Mouse (Mus musculus) kidney, embryonic 14.5 days (tissue): ENCODE results near the gene Dmd. TPM values are rescaled to one million over a fixed set of nuclear protein-coding genes. Genes with fewer than 3 reads are reported as not detected.

Experiments used
- ATAC-seq: fragments of 200-750 bp; cut with Nextera tagmentation; 2 replicates; pipeline ENCODE4 v1.8.0; 2017; ENCODE audit warnings: moderate number of reproducible peaks, mild to moderate bottlenecking, moderate TSS enrichment, moderate library complexity; ENCODE audit not compliant: low FRiP score, low TSS enrichment
- H3K27ac ChIP-seq: fragments of 300-500 bp; sonication (generic); 2 replicates; pipeline ENCODE4 v1.5.1; 2014; ENCODE audit warnings: low read depth, mild to moderate bottlenecking, low read length, moderate library complexity, mixed read lengths
- H3K27me3 ChIP-seq: fragments of 300-500 bp; sonication (generic); 2 replicates; pipeline ENCODE4 v1.6.1; 2014; ENCODE audit warnings: mild to moderate bottlenecking, low read length; ENCODE audit not compliant: control insufficient read depth, insufficient read depth
- H3K36me3 ChIP-seq: fragments of 300-500 bp; sonication (generic); 2 replicates; pipeline ENCODE4 v1.6.1; 2014; ENCODE audit warnings: low read length, mixed read lengths; ENCODE audit not compliant: control insufficient read depth, insufficient read depth
- H3K4me1 ChIP-seq: fragments of 300-500 bp; sonication (generic); 2 replicates; pipeline ENCODE4 v1.6.1; 2014; ENCODE audit warnings: low read length, mixed read lengths; ENCODE audit not compliant: control insufficient read depth, insufficient read depth
- H3K4me2 ChIP-seq: fragments of 300-500 bp; sonication (generic); replicated peaks from 2 replicates; pipeline ENCODE4 v1.6.1; 2014; ENCODE audit warnings: low read depth, mild to moderate bottlenecking, low read length
- H3K4me3 ChIP-seq: fragments of 300-500 bp; sonication (generic); 2 replicates; pipeline ENCODE4 v1.5.1; 2014; ENCODE audit warnings: mild to moderate bottlenecking, low read length
- H3K9ac ChIP-seq: fragments of 300-500 bp; sonication (generic); 2 replicates; pipeline ENCODE4 v1.6.1; 2014; ENCODE audit warnings: low read depth, mild to moderate bottlenecking, low read length, moderate library complexity
- H3K9me3 ChIP-seq: fragments of 300-500 bp; sonication (generic); 2 replicates; pipeline ENCODE4 v1.6.1; 2016; ENCODE audit warnings: low read length; ENCODE audit not compliant: control insufficient read depth
- WGBS: fragments of 180-500 bp; shearing (Covaris S2); extraction: QIAGEN DNeasy Blood & Tissue Kit; methylation state at CpG from one replicate; pipeline ENCODE4 v1.1.7; 2014; 5-methylcytosine and 5-hydroxymethylcytosine counted together
- polyA plus RNA-seq: library from polyadenylated mRNA; unstranded; fragments of >200 nt; fragmentation: Nextera tagmentation; extraction: Ambion mirVana; gene quantifications from 2 replicates; pipeline ENCODE4 v1.2.1, GENCODE M21; 2014

Dmd gene
- polyA plus RNA-seq, 1 experiment from 2014 or later = 29.9 TPM

- Histone ChIP-seq H3K36me3 (no peaks in the 10 kb centered on the region), H3K4me3 (no peak overlapping the region), H3K9me3 (no peaks in the 10 kb centered on the region), H3K27ac (no peak overlapping the region), H3K4me1 (no peaks in the 10 kb centered on the region), H3K4me2 (no peak overlapping the region), H3K27me3 (no peaks in the 10 kb centered on the region), H3K9ac (no peak overlapping the region)
- no peak for ATAC-seq
Observed at GRCm38 (mm10) chrX:85112418-85112817, 2163.7 kb downstream of the Dmd start.

GRCm38 (mm10) chrX:85132706-85133105 is 2184.0 kb downstream of the Dmd start:
- Histone ChIP-seq H3K27ac (no peak overlapping the region), H3K4me2 (no peak overlapping the region), H3K9ac (no peak overlapping the region), H3K27me3 (no peaks in the 10 kb centered on the region), H3K4me3 (no peak overlapping the region), H3K4me1 (no peaks in the 10 kb centered on the region), H3K9me3 (no peaks in the 10 kb centered on the region), H3K36me3 (no peaks in the 10 kb centered on the region)
- no peak for ATAC-seq
- WGBS = 78% methylated on average over 3 of the region's 3 CpGs

DNA sequence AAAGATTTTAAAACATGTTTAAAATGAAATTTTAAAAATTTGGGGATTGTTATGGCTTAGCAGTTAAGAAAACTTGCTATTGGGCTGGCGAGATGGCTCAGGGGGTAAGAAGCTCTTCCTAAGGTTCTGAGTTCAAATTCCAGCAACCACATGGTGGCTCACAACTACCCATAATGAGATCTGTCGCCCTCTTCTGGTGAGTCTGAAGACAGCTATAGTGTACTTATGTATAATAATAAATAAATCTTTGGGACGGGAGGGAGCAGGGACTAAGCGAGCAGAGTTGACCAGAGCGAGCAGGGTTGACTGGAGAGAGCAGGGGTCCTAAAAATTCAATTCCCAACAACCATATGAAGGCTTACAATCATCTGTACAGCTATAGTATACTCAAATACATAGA is 2188.6 kb downstream of the Dmd start:
- no peaks in the 10 kb centered on the region for H3K4me1 ChIP-seq
- no peak overlapping the region for H3K9ac ChIP-seq
- 81% methylated on average over 5 of the region's 5 CpGs for WGBS
- H3K27ac ChIP-seq = no peak overlapping the region
- H3K9me3 ChIP-seq = no peaks in the 10 kb centered on the region
- H3K4me2 ChIP-seq = no peak overlapping the region
- no peak overlapping the region for H3K4me3 ChIP-seq
- no peaks in the 10 kb centered on the region for H3K36me3 ChIP-seq
- no peaks in the 10 kb centered on the region for H3K27me3 ChIP-seq
- ATAC-seq = no peak

- Histone ChIP-seq H3K4me2 (no peak overlapping the region), H3K9me3 (no peaks in the 10 kb centered on the region), H3K27me3 (no peaks in the 10 kb centered on the region), H3K9ac (no peak overlapping the region), H3K4me1 (no peaks in the 10 kb centered on the region), H3K27ac (no peak overlapping the region), H3K36me3 (no peaks in the 10 kb centered on the region), H3K4me3 (no peak overlapping the region)
- ATAC-seq = no peak
- WGBS = 68% methylated on average over 2 of the region's 2 CpGs
Observed at GRCm38 (mm10) chrX:85171264-85171663, 2222.6 kb downstream of the Dmd start.

DNA sequence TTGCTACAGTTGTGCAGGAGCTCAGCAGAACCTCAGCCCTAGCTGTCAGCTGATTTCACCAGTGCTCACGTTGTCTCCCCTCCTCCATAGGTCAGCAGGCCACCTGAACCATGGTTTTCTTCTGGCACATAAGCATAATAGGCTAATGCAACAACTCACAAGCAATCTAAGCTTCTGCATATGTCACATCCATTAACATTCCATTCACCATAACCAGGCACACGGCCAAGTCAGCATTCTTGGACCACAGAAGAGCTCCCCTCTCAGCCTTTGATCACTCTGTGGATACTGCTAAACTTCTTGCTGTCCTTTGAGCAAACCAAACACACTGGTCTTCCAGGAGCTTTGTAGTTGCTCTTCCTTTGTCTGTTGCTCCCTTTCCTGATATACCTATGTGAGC is 2238.9 kb downstream of the Dmd start:
- 51% methylated on average over 2 of the region's 2 CpGs for WGBS
- H3K4me3 ChIP-seq = no peak overlapping the region
- H3K27me3 ChIP-seq = no peaks in the 10 kb centered on the region
- no peak overlapping the region for H3K9ac ChIP-seq
- H3K36me3 ChIP-seq = no peaks in the 10 kb centered on the region
- H3K4me2 ChIP-seq = no peak overlapping the region
- ATAC-seq = no peak
- no peak overlapping the region for H3K27ac ChIP-seq
- H3K4me1 ChIP-seq = no peaks in the 10 kb centered on the region
- H3K9me3 ChIP-seq = no peaks in the 10 kb centered on the region

GRCm38 (mm10) chrX:85193856-85194255 is 2245.2 kb downstream of the Dmd start:
- Histone ChIP-seq H3K4me2 (no peak overlapping the region), H3K27ac (no peak overlapping the region), H3K9ac (no peak overlapping the region), H3K4me3 (no peak overlapping the region), H3K4me1 (no peaks in the 10 kb centered on the region), H3K36me3 (no peaks in the 10 kb centered on the region), H3K27me3 (no peaks in the 10 kb centered on the region), H3K9me3 (no peaks in the 10 kb centered on the region)
- no peak for ATAC-seq

GRCm38 (mm10) chrX:85197688-85198087 is 2249.0 kb downstream of the Dmd start:
- H3K9ac ChIP-seq = no peak overlapping the region
- H3K4me2 ChIP-seq = no peak overlapping the region
- no peaks in the 10 kb centered on the region for H3K36me3 ChIP-seq
- H3K9me3 ChIP-seq = no peaks in the 10 kb centered on the region
- WGBS = 91% methylated on average over 5 of the region's 5 CpGs
- H3K27me3 ChIP-seq = no peaks in the 10 kb centered on the region
- no peak overlapping the region for H3K4me3 ChIP-seq
- ATAC-seq = no peak
- H3K27ac ChIP-seq = no peak overlapping the region
- no peaks in the 10 kb centered on the region for H3K4me1 ChIP-seq

DNA sequence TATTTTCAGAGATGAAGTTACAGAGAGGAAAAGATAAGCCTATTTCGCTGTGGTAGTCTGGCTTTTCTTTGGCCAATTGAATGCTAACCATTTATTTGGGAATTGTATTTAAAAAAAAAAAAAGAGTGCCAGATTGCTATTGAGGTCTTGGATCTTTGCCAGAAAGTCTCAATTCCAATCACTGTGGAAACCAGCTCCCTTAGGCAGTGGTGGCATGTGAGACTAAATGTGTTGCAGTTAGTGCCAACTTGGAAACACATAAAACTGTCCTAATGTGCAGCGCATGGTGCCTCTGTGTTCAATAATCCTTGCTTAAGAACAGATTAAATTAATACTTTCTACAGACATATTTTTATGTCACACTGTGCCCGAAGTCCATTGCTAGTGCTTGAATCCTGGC is 2250.7 kb downstream of the Dmd start:
- WGBS = 86% methylated on average over 3 of the region's 3 CpGs
- no peaks in the 10 kb centered on the region for H3K27me3 ChIP-seq
- H3K36me3 ChIP-seq = no peaks in the 10 kb centered on the region
- H3K27ac ChIP-seq = no peak overlapping the region
- no peaks in the 10 kb centered on the region for H3K4me1 ChIP-seq
- H3K9ac ChIP-seq = no peak overlapping the region
- no peaks in the 10 kb centered on the region for H3K9me3 ChIP-seq
- ATAC-seq = no peak
- no peak overlapping the region for H3K4me3 ChIP-seq
- no peak overlapping the region for H3K4me2 ChIP-seq

DNA sequence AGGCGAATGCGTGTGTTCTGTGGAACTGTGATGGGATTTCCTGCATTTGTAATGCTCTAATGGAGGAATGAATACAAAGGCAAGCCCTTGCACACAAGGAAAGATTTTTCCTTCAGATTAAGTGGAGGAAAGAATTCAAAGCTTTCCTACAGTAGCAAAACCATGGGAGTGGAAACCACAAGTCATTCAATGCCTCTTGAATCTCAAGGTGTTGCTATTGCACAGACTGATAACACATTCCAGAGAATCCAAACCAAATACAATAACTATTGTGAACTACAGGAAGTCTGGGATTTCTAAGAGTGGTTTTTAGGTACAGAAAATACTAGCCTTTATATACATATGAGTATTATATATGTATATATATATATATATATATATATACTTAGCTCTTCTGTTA is 2258.3 kb downstream of the Dmd start:
- ATAC-seq = no peak
- H3K9ac ChIP-seq = no peak overlapping the region
- 87% methylated on average over 2 of the region's 2 CpGs for WGBS
- no peaks in the 10 kb centered on the region for H3K27me3 ChIP-seq
- no peaks in the 10 kb centered on the region for H3K4me1 ChIP-seq
- H3K27ac ChIP-seq = no peak overlapping the region
- H3K4me2 ChIP-seq = no peak overlapping the region
- H3K4me3 ChIP-seq = no peak overlapping the region
- no peaks in the 10 kb centered on the region for H3K36me3 ChIP-seq
- no peaks in the 10 kb centered on the region for H3K9me3 ChIP-seq

GRCm38 (mm10) chrX:85226883-85227282 is 2278.2 kb downstream of the Dmd start:
- Histone ChIP-seq H3K4me2 (no peak overlapping the region), H3K4me3 (no peak overlapping the region), H3K27ac (no peak overlapping the region), H3K36me3 (no peaks in the 10 kb centered on the region), H3K27me3 (no peaks in the 10 kb centered on the region), H3K9me3 (no peaks in the 10 kb centered on the region), H3K4me1 (no peaks in the 10 kb centered on the region), H3K9ac (no peak overlapping the region)
- no peak for ATAC-seq
